ENCODE assay signal across 24 mouse cellular contexts in the genomic region with DNA sequence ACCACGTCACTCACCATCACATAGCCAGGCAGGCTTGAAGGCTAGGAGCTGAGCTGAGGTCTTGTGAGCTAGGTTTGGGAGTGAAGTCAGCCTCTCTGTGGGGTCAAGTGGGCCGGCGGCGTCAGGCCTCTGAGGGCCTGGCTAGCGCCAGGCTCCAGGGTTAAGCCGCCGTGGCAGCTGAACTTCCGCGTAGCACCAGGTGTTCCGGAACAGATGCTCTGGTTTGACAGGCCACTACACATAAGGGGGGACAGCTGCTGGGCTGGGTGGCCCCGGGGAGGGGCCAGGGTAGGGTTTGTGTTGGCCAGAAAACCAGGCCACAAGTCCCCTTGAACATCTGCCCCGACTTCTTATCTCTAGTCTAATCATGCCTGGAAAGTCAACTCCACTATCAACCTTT. TPM values are rescaled to one million over a fixed set of nuclear protein-coding genes. Genes with fewer than 3 reads are reported as not detected.
"Had no signal": no experiment of that assay in that cellular context is flagged by ENCODE, and none has a peak within 500 bp of the region (broad histone marks: within the 10 kb centered on the region; RNA-seq: fewer than 3 reads in every experiment).

No protein-coding gene starts in this region.

- DNase-seq: kidney, adult 18-20 months; kidney, adult 9 months; kidney, postnatal 14 days; layer of hippocampus, adult 9-11 months; liver; lung, adult 18-20 months; lung, postnatal 10 days; lung, postnatal 4 days; right cerebral cortex, adult 18-20 months; right cerebral cortex, postnatal 14 days; right cerebral cortex, postnatal 4 days; thymus, adult 18-20 months; thymus, postnatal 36 days had no signal

- H3K9me3 ChIP-seq: liver, embryonic 12.5 days; liver, embryonic 15.5 days; lung, embryonic 15.5 days; midbrain, embryonic 12.5 days; midbrain, embryonic 15.5 days; neural tube, embryonic 13.5 days; stomach, embryonic 15.5 days had no signal

- H3K4me3 ChIP-seq: layer of hippocampus, adult 2 months; liver, embryonic 12.5 days; liver, embryonic 15.5 days; lung, embryonic 15.5 days; midbrain, embryonic 12.5 days; midbrain, embryonic 15.5 days; neural tube, embryonic 13.5 days; stomach, embryonic 15.5 days had no signal

- H3K9ac ChIP-seq: liver, embryonic 12.5 days; liver, embryonic 15.5 days; lung, embryonic 15.5 days; midbrain, embryonic 12.5 days; midbrain, embryonic 15.5 days; neural tube, embryonic 13.5 days; stomach, embryonic 15.5 days had no signal

- H3K36me3 ChIP-seq: liver, embryonic 12.5 days; liver, embryonic 15.5 days; lung, embryonic 15.5 days; midbrain, embryonic 12.5 days; midbrain, embryonic 15.5 days; neural tube, embryonic 13.5 days; stomach, embryonic 15.5 days had no signal

- H3K4me2 ChIP-seq: liver, embryonic 12.5 days; liver, embryonic 15.5 days; lung, embryonic 15.5 days; midbrain, embryonic 12.5 days; midbrain, embryonic 15.5 days; neural tube, embryonic 13.5 days; stomach, embryonic 15.5 days had no signal

- ATAC-seq: intestine, embryonic 16.5 days; liver, embryonic 12.5 days; midbrain, embryonic 15.5 days had no signal

- H3K27ac ChIP-seq: layer of hippocampus, adult 2 months; liver, embryonic 12.5 days; liver, embryonic 15.5 days; lung, embryonic 15.5 days; midbrain, embryonic 12.5 days; midbrain, embryonic 15.5 days; neural tube, embryonic 13.5 days; stomach, embryonic 15.5 days had no signal

RNA-seq across cellular contexts. Expression of a gene that starts 30.0 kb away (rescaled TPM):
- total RNA-seq: megakaryocyte progenitor cell, adult 5-6 weeks; megakaryocyte-erythroid progenitor cell, adult 5-6 weeks had no signal
